Mouse (Mus musculus) cerebellum, postnatal 25 days (tissue): ENCODE data around the gene Nlk.

Experiments used
- DNase-seq, 2 experiments: peaks; one replicate each; pipeline ENCODE4 v3.0.0; 2021; ENCODE audit warnings: mixed read lengths in 2 of 2

The Nlk gene

GRCm38 (mm10) chr11:78696777-78697752, at the start of gene Nlk:
Gene Nlk (minus strand): TSS chr11:78697373.
- peak; percentile 99 to 100 for DNase-seq

- no peak for DNase-seq
Observed at GRCm38 (mm10) chr11:78746264-78746663, 49.1 kb upstream of the Nlk start.

GRCm38 (mm10) chr11:78745475-78745874, 48.3 kb upstream of the Nlk start:
- DNase-seq: no peak

- no peak for DNase-seq
Observed at GRCm38 (mm10) chr11:78742461-78742860, 45.3 kb upstream of the Nlk start.

GRCm38 (mm10) chr11:78741958-78742357, 44.8 kb upstream of the Nlk start:
- DNase-seq: no peak

- no peak for DNase-seq
Observed at GRCm38 (mm10) chr11:78739361-78739760, 42.2 kb upstream of the Nlk start.

- no peak for DNase-seq
Observed at GRCm38 (mm10) chr11:78736877-78737408, 39.8 kb upstream of the Nlk start.

- DNase-seq: no peak
Observed at GRCm38 (mm10) chr11:78735168-78735567, 38.0 kb upstream of the Nlk start.

- no peak for DNase-seq
Observed at GRCm38 (mm10) chr11:78732619-78733018, 35.4 kb upstream of the Nlk start.

GRCm38 (mm10) chr11:78730902-78731301, 33.7 kb upstream of the Nlk start:
- DNase-seq: no peak

GRCm38 (mm10) chr11:78728041-78728440, 30.9 kb upstream of the Nlk start:
- no peak for DNase-seq

- DNase-seq: no peak
Observed at GRCm38 (mm10) chr11:78726366-78726765, 29.2 kb upstream of the Nlk start.

- DNase-seq: no peak
Observed at GRCm38 (mm10) chr11:78724792-78725191, 27.6 kb upstream of the Nlk start.

- DNase-seq: no peak
Observed at GRCm38 (mm10) chr11:78721419-78721818, 24.2 kb upstream of the Nlk start.

- DNase-seq: no peak
Observed at GRCm38 (mm10) chr11:78717655-78718054, 20.5 kb upstream of the Nlk start.

GRCm38 (mm10) chr11:78708642-78709041, 11.5 kb upstream of the Nlk start:
- DNase-seq: no peak

- DNase-seq: no peak
Observed at GRCm38 (mm10) chr11:78706026-78706425, 8.9 kb upstream of the Nlk start.

GRCm38 (mm10) chr11:78703085-78703484, 5.9 kb upstream of the Nlk start:
- DNase-seq: no peak

- no peak for DNase-seq
Observed at GRCm38 (mm10) chr11:78702319-78702718, 5.1 kb upstream of the Nlk start.

GRCm38 (mm10) chr11:78697753-78698171, 589 bp upstream of the Nlk start:
- peak; percentile 88 to 94 for DNase-seq

GRCm38 (mm10) chr11:78694249-78694648, 2.9 kb downstream of the Nlk start:
- DNase-seq: no peak

GRCm38 (mm10) chr11:78693307-78693706, 3.9 kb downstream of the Nlk start:
- DNase-seq: no peak

GRCm38 (mm10) chr11:78691201-78691600, 6.0 kb downstream of the Nlk start:
- no peak for DNase-seq

- no peak for DNase-seq
Observed at GRCm38 (mm10) chr11:78690547-78690946, 6.6 kb downstream of the Nlk start.
